In the genomic region with DNA sequence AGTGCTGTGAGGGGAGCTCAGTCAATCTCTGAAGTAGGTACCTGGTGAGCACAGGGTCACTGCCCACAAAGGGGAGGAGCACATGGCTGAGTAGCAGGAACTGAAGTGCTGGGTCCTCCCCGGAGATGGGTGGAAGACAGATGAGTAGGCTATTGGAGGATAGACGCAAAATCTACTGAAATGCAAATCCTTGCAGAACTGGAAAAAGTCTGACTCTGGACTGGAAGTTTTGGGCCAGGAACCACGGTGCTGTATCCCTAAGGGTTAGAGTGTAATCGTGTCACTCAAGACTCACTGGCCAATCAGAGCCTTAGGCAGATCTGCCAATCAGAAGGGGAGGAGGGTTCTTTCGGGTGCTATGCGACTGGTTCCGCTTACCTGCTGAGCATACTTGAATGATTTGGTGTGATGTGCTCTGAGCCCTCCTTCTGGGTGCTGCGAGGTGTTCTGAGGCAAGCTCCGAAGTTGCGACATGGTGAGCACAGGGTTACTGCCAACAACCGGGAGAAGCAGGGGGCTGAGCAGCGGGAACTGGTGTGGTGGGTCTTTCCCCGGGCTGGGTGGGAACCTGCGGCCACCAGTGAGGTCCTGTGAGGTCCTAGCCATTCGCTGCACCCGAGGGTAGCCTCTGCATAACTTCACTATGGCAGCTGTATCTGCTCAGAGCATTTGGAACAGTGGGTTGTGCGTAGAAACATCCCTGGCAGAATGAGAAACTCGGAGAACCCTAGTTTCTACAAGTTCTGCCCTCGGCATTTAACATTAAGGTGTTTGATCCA, we compare ENCODE assay signal across 8 mouse cellular contexts.
A peak's percentile ranks its signal among the peaks of the same experiment; 100 is the strongest.
DNase-seq lines count a peak whose midpoint lies in the region; ATAC-seq and TF ChIP-seq lines count a peak whose summit lies in the region.

No protein-coding gene starts in this region.

- no peaks in the 10 kb centered on the region for H3K4me1 ChIP-seq in forebrain, embryonic 12.5 days
- no peaks in the 10 kb centered on the region for H3K4me1 ChIP-seq in hindbrain, embryonic 11.5 days (replicated peaks; ENCODE audit: control insufficient read depth, insufficient read depth, low read length)
- H3K4me1 ChIP-seq in lung, embryonic 14.5 days (ENCODE audit: insufficient read depth) = no peaks in the 10 kb centered on the region
- H3K4me1 ChIP-seq in olfactory bulb, adult 2 months (ENCODE audit: control insufficient read depth, insufficient read depth, low read length) = no peaks in the 10 kb centered on the region

- no peaks in the 10 kb centered on the region for H3K36me3 ChIP-seq in forebrain, embryonic 12.5 days (replicated peaks)
- no peaks in the 10 kb centered on the region for H3K36me3 ChIP-seq in hindbrain, embryonic 11.5 days (ENCODE audit: control insufficient read depth, insufficient read depth, low read length)
- H3K36me3 ChIP-seq in lung, embryonic 14.5 days (ENCODE audit: insufficient read depth) = no peaks in the 10 kb centered on the region

- H3K9ac ChIP-seq in forebrain, embryonic 12.5 days = peak overlapping the region; percentile 46
- peak overlapping the region; percentile 54 for H3K9ac ChIP-seq in hindbrain, embryonic 11.5 days (ENCODE audit: low read depth, low read length)
- H3K9ac ChIP-seq in lung, embryonic 14.5 days = peak overlapping the region; percentile 24; the same call in 1 of the 2 replicates

- no peak overlapping the region for H3K27ac ChIP-seq in forebrain, embryonic 12.5 days
- H3K27ac ChIP-seq in hindbrain, embryonic 11.5 days (ENCODE audit: low read depth, low read length) = no peak overlapping the region
- no peak overlapping the region for H3K27ac ChIP-seq in lung, embryonic 14.5 days (ENCODE audit: low read depth)
- H3K27ac ChIP-seq in olfactory bulb, adult 2 months (ENCODE audit: insufficient read depth, low read depth, low read length) = no peak overlapping the region

- no peak for TF ChIP-seq POLR2A in olfactory bulb, adult 2 months (IDR thresholded peaks at IDR 0.05; ENCODE audit: insufficient read depth, low read depth, low read length)

- no peaks in the 10 kb centered on the region for H3K9me3 ChIP-seq in forebrain, embryonic 12.5 days
- H3K9me3 ChIP-seq in hindbrain, embryonic 11.5 days (ENCODE audit: control insufficient read depth, low read length) = no peaks in the 10 kb centered on the region
- H3K9me3 ChIP-seq in lung, embryonic 14.5 days (ENCODE audit: low read depth, low read length) = no peaks in the 10 kb centered on the region

- WGBS in forebrain, embryonic 12.5 days = 3% methylated on average over 19 of the region's 19 CpGs
- 4% methylated on average over 19 of the region's 19 CpGs for WGBS in hindbrain, embryonic 11.5 days
- 3% methylated on average over 19 of the region's 19 CpGs for WGBS in lung, embryonic 14.5 days
- WGBS in olfactory bulb, adult 2 months = 4% methylated on average over 19 of the region's 19 CpGs

- peak overlapping the region; percentile 75 for H3K4me2 ChIP-seq in forebrain, embryonic 12.5 days
- peak overlapping the region; percentile 78 for H3K4me2 ChIP-seq in hindbrain, embryonic 11.5 days (replicated peaks; ENCODE audit: low read depth, low read length)
- peak overlapping the region; percentile 67 for H3K4me2 ChIP-seq in lung, embryonic 14.5 days

- peak overlapping the region; percentile 56 for H3K4me3 ChIP-seq in forebrain, embryonic 12.5 days (replicated peaks)
- H3K4me3 ChIP-seq in hindbrain, embryonic 11.5 days (ENCODE audit: low read depth, low read length) = peak overlapping the region; percentile 57
- H3K4me3 ChIP-seq in lung, embryonic 14.5 days (ENCODE audit: low read depth, low read length) = peak overlapping the region; percentile 45
- peak overlapping the region; percentile 39 for H3K4me3 ChIP-seq in olfactory bulb, adult 2 months (ENCODE audit: insufficient read depth, low read depth, low read length)

- peak; percentile 99 for ATAC-seq in forebrain, embryonic 12.5 days (ENCODE audit: low FRiP score)
- peak; percentile 98 for ATAC-seq in hindbrain, embryonic 11.5 days (ENCODE audit: low FRiP score)
- peak; percentile 100 for ATAC-seq in lung, embryonic 14.5 days (ENCODE audit: insufficient read depth)

- TF ChIP-seq CTCF in lung, embryonic 14.5 days (IDR thresholded peaks at IDR 0.05; ENCODE audit: low read depth) = no peak
- TF ChIP-seq CTCF in olfactory bulb, adult 2 months (IDR thresholded peaks at IDR 0.05; ENCODE audit: insufficient read depth, low read depth, low read length) = no peak

- DNase-seq in ES-CJ7 (ENCODE audit: low read depth, low spot score) = peak; percentile 97
- DNase-seq in cerebellum, adult 11 months = peak; percentile 53
- peak; percentile 74 for DNase-seq in hindbrain, embryonic 11.5 days (ENCODE audit: low spot score)
- DNase-seq in layer of hippocampus, adult 9-10 months (ENCODE audit: low spot score) = peak; percentile 60
- peak; percentile 81 for DNase-seq in lung, embryonic 14.5 days
- peak; percentile 62 for DNase-seq in thymus, postnatal 0 days (ENCODE audit: low spot score)

- H3K27me3 ChIP-seq in forebrain, embryonic 12.5 days = no peaks in the 10 kb centered on the region
- no peaks in the 10 kb centered on the region for H3K27me3 ChIP-seq in hindbrain, embryonic 11.5 days (ENCODE audit: control insufficient read depth, insufficient read depth, low read length)
- H3K27me3 ChIP-seq in lung, embryonic 14.5 days (ENCODE audit: insufficient read depth, low read length) = no peaks in the 10 kb centered on the region
